Mouse (Mus musculus) ES-Bruce4 (cell line): Measurements from ENCODE around the gene Myof. TPM values are rescaled to one million over a fixed set of nuclear protein-coding genes. Genes with fewer than 3 reads are reported as not detected.

ENCODE experiments used
- H3K27ac ChIP-seq: 2 replicates; pipeline ENCODE4 v1.5.1; 2012; ENCODE audit warnings: low read length, inconsistent platforms; ENCODE audit not compliant: insufficient read depth
- H3K27me3 ChIP-seq: 2 replicates; pipeline ENCODE4 v1.6.1; 2012; ENCODE audit warnings: mild to moderate bottlenecking, low read length, inconsistent platforms; ENCODE audit not compliant: control insufficient read depth, poor library complexity, insufficient read depth, severe bottlenecking
- H3K36me3 ChIP-seq: 2 replicates; pipeline ENCODE4 v1.6.1; 2012; ENCODE audit warnings: inconsistent platforms, mild to moderate bottlenecking, low read length, moderate library complexity; ENCODE audit not compliant: control insufficient read depth, poor library complexity, insufficient read depth, severe bottlenecking
- H3K4me1 ChIP-seq: one replicate; pipeline ENCODE4 v1.8.1; 2011; ENCODE audit warnings: low read length; ENCODE audit not compliant: control insufficient read depth, insufficient read depth
- H3K4me3 ChIP-seq: 2 replicates; pipeline ENCODE4 v1.5.1; 2011; ENCODE audit warnings: low read depth, mild to moderate bottlenecking, low read length
- H3K9ac ChIP-seq: 2 replicates; pipeline ENCODE4 v1.6.1; 2012; ENCODE audit warnings: low read depth, mild to moderate bottlenecking, inconsistent platforms; ENCODE audit not compliant: poor library complexity, severe bottlenecking
- H3K9me3 ChIP-seq: replicated peaks from 2 replicates; pipeline ENCODE4 v1.6.1; 2012; ENCODE audit warnings: mild to moderate bottlenecking, low read length, inconsistent platforms; ENCODE audit not compliant: control insufficient read depth, poor library complexity, insufficient read depth, severe bottlenecking
- CTCF ChIP-seq: IDR thresholded peaks from one replicate; pipeline ENCODE4 v1.8.1; 2011; ENCODE audit warnings: low read depth, low read length
- EP300 ChIP-seq: IDR thresholded peaks from 2 replicates; pipeline ENCODE4 v1.6.1; 2011; ENCODE audit warnings: low read depth, low read length; ENCODE audit not compliant: insufficient read depth
- POLR2A ChIP-seq: IDR thresholded peaks from one replicate; pipeline ENCODE4 v1.8.1; 2011; ENCODE audit warnings: low read length; ENCODE audit not compliant: insufficient read depth
- polyA plus RNA-seq: library from polyadenylated mRNA; stranded (reverse); fragments of >200 nt; gene quantifications from 2 replicates; pipeline ENCODE4 v1.2.4, GENCODE M21; 2011; ENCODE audit warnings: low read depth; ENCODE audit not compliant: missing spikeins, insufficient read depth, insufficient read length

Myof gene
- polyA plus RNA-seq, 1 experiment: 23.1 TPM

DNA sequence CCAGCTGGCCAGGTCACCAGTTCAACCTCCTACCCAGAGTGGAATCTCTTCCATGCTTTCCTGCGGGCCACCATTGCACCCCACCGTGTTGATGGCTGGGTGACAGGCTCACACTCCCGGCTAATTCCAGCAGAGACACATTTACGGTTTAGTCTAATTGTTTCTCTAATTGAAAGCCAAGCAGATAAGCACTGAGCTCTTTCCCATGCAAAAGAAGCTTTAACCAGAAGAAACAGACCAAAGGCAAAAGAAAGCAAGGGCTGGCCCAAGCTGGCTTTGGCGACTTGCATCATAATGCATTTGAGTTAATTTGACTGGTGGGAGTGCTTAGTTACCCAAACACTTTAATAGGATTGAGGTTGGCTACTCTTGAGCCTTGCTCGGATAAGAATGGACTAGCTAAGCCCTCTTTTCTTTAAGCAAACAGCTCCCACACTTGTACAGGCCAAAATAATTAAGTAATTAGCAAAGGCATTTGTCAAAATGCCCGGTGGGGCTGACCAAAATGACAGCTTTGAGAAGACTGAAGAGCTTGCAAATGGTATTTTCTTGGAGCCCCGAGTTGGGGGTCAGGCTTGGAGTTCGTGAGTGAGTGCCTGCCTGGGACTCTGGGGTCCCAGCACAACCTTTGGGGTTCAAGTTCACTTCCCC, 161.8 kb downstream of the Myof start:
- H3K9ac ChIP-seq: no peak overlapping the region
- H3K9me3 ChIP-seq: no peaks in the 10 kb centered on the region
- H3K27me3 ChIP-seq: peaks cover 1% of the 10 kb centered on the region; the same call in 1 of the 2 replicates
- no peaks in the 10 kb centered on the region for H3K36me3 ChIP-seq
- peaks cover 3% of the 10 kb centered on the region for H3K4me1 ChIP-seq
- TF ChIP-seq EP300: peak; percentile 88
- TF ChIP-seq CTCF: no peak
- no peak overlapping the region for H3K27ac ChIP-seq
- no peak overlapping the region for H3K4me3 ChIP-seq

DNA sequence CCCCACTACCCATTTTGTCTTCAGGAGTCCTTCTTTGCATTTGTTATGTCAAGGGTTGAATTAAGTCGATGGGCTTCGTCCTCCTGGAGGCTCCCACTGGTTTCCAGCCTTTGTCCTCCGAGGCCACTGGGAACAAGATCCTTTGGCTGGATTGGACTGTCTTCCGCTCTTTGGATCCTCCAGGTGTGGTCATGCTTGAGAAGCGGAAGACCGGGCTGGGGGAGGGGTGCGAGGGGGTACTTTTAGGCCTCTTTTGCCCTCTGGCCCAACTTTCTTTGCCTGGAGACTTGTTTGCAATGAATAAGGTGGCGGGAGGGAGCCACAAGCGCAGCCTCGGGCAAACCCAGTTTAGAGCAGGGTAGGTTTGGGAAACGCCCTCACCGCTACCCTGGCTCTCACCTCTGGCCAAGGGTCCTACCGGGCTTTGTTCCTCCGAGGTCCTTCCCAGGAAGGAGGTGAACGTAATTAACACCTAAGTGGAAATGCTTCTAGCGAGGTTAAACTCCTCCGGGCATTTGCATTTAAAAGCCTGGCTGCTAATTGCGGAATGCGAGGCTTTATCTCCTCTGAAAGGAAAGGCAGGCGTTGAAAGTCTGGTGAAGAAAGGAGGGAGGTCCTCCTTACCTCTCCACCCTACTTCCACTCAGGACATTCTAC, 165.7 kb downstream of the Myof start:
- Histone ChIP-seq H3K27me3 (no peaks in the 10 kb centered on the region; the same call in 1 of the 2 replicates), H3K4me1 (peaks cover 1% of the 10 kb centered on the region), H3K9me3 (peaks cover 18% of the 10 kb centered on the region), H3K9ac (no peak overlapping the region), H3K4me3 (no peak overlapping the region), H3K27ac (no peak overlapping the region), H3K36me3 (no peaks in the 10 kb centered on the region)
- TF ChIP-seq EP300 (peak; percentile 94), POLR2A (no peak)

DNA sequence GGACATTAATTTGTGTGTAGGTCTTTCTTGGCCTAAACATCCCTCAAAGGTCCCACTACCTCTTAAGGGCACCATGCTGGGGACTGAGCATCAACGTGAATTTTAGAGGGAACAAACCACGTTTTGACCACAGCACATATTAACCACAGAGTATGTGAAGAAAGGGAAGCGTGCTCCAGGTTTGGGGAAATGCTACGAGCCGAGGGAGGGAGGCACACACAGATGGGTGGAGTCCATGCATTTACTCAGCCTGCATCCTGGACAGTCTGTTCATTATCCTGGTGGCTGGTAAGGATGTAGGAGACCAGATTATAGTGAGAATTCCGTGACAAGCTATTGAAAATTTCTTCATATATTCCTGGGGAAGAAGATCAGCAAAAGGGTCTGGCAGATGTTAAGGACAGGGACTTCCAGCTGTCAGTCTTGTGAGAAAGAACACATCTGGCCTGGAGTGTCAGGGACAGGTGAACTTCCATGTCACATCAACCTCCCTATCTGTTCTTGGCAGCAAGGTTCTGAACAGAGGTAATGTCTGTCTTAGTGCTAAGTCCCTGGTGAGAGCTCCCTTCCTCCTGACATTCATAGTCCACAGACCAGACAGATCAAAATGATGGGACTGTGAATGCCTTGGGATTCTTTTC, 166.7 kb downstream of the Myof start:
- no peak overlapping the region for H3K27ac ChIP-seq
- no peaks in the 10 kb centered on the region; the same call in 1 of the 2 replicates for H3K27me3 ChIP-seq

DNA sequence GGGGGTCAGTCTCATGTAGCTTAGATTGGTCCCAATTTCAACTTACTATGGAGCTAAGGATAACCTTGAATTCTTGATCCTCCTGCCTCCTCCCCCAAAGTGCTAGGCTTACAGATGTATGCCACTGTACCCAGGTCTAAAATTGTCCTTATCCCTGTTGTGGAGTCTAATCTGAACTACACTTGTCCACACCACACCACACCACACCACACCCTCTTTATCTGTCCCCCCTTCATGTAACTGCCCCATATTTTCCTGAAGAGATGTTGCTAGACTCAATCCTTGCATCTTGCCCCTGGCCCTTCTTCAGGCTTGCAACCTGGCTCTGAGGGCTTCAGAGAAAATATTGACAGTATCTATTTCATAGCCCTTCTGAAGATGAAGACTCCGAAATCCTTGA, 169.9 kb downstream of the Myof start:
- no peak overlapping the region for H3K9ac ChIP-seq
- TF ChIP-seq EP300 (no peak), CTCF (no peak), POLR2A (no peak)
- no peaks in the 10 kb centered on the region; the same call in 1 of the 2 replicates for H3K27me3 ChIP-seq

More for the DNA sequence above, 166.7 kb downstream of the Myof start:
- H3K4me3 ChIP-seq: no peak overlapping the region
- peaks cover 18% of the 10 kb centered on the region for H3K9me3 ChIP-seq
- no peak overlapping the region for H3K9ac ChIP-seq
- no peaks in the 10 kb centered on the region for H3K36me3 ChIP-seq
- H3K4me1 ChIP-seq: peaks cover 1% of the 10 kb centered on the region
- TF ChIP-seq CTCF: no peak

DNA sequence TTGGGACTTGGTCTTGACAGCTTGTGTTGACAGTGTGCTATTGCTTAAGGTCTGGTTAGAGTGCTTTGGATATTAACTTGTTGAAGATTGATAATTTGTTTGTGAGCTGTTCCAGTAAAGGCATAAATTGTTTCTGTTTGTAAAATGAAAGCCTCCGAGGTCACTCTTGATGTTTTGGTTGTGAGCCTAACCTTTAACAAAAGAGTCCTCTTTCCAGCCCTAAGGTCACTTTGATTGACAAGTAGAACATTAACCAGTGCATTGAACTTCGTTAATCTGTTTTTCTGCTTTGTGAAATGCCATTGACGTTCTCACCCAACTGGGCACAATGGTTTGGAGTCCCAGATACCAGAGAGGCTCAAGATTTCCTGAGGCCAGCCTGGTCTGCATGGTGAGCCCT, 175.8 kb downstream of the Myof start:
- Histone ChIP-seq H3K4me3 (no peak overlapping the region), H3K9me3 (no peaks in the 10 kb centered on the region), H3K36me3 (no peaks in the 10 kb centered on the region), H3K27ac (no peak overlapping the region), H3K27me3 (no peaks in the 10 kb centered on the region), H3K4me1 (no peaks in the 10 kb centered on the region), H3K9ac (no peak overlapping the region)
- TF ChIP-seq CTCF (no peak), POLR2A (no peak), EP300 (no peak)

More for the DNA sequence above, 169.9 kb downstream of the Myof start:
- Histone ChIP-seq H3K4me1 (peaks cover 1% of the 10 kb centered on the region), H3K9me3 (peaks cover 18% of the 10 kb centered on the region), H3K4me3 (no peak overlapping the region), H3K27ac (no peak overlapping the region), H3K36me3 (no peaks in the 10 kb centered on the region)

DNA sequence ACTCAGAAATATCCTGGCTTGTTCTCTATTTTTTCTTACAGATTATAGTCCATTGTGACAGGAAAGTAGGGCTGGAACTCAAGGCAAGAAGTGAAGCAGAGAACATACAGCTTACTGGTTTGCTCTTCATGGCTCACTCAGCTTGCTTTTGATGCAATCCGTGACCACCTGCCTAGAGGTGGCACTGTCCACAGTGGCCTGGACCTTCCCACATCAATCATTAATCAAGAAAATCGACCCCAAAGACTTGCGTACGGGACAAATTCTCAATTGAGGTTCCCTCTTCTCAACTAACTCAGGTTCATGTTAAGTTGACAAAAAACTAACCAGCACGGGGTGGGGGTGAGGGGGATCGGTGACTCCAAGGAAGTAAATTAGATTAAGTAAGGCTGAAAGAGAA, 176.4 kb downstream of the Myof start:
- H3K9me3 ChIP-seq: no peaks in the 10 kb centered on the region
- TF ChIP-seq CTCF (no peak), EP300 (no peak), POLR2A (no peak)
- H3K36me3 ChIP-seq: no peaks in the 10 kb centered on the region
- no peaks in the 10 kb centered on the region for H3K27me3 ChIP-seq
- no peak overlapping the region for H3K4me3 ChIP-seq
- H3K4me1 ChIP-seq: no peaks in the 10 kb centered on the region
- no peak overlapping the region for H3K9ac ChIP-seq
- H3K27ac ChIP-seq: no peak overlapping the region
